Mouse (Mus musculus) brain, embryonic 14.5 days (tissue): ENCODE measurements at regions not wholly inside any gene's neighbourhood (a gene's known extent, or its start where the extent isn't known, plus 50 kb on each side); places are given as distances from the start of the nearest gene placed in this dataset.

ENCODE experiments used
- DNase-seq: peaks from one replicate; pipeline ENCODE4 v3.0.0-alpha.2; 2011; ENCODE audit warnings: low read depth
- CTCF ChIP-seq: fragments of 200-500 bp; IDR thresholded peaks from 2 replicates; pipeline ENCODE4 v1.5.1; 2012; ENCODE audit warnings: inconsistent platforms, mild to moderate bottlenecking, moderate library complexity, borderline replicate concordance; ENCODE audit not compliant: insufficient read depth, insufficient read length; ENCODE audit errors: extremely low read depth
- POLR2A ChIP-seq: fragments of 200-500 bp; IDR thresholded peaks from 2 replicates; pipeline ENCODE4 v1.6.1; 2012; ENCODE audit warnings: mild to moderate bottlenecking, inconsistent platforms, borderline replicate concordance; ENCODE audit not compliant: poor library complexity, insufficient read depth, insufficient read length, severe bottlenecking; ENCODE audit errors: extremely low read depth

GRCm38 (mm10) chr9:97188616-97189330 is 77.8 kb upstream of the Slc25a36 start:
- no peak for DNase-seq
- no peak for TF ChIP-seq CTCF
- TF ChIP-seq POLR2A: no peak

DNA sequence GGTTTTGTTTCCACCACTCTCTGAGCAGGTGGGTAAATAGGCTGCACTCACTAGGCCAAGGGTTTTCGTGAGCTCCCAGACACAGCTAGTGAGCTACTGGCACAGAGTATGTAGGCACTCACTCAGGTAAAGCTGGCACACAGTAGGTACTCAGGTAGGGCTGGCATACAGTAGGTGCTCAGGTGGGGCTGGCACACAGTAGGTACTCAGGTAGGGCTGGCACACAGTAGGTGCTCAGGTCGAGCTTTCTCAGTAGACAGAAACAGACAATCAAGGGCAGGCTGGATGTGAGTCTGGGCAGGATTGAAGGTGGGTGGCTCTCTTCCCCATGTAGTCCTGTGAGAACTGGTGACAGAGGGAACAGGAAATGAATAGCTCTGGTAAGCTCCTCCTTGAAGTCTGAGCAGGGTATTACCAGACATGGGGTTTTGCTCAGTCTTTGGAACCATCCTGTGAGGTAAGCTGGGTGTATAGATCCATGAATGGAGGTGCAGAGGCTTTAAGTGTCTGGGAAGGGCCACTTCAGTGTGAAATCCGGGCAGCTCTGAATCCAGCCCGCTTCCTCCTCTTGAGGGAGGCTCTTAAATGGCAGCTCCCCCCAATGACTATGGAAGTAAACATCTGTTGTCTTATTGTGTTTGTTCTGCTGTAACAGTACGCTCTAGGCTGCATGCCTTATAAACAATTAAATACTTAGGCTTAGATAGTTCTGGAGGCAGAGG is 62.4 kb upstream of the Slc25a36 start:
- DNase-seq: no peak
- no peak for TF ChIP-seq POLR2A
- TF ChIP-seq CTCF: no peak

GRCm38 (mm10) chr9:97172075-97172474 is 61.1 kb upstream of the Slc25a36 start:
- peak; percentile 66 for DNase-seq
- peak; percentile 62 for TF ChIP-seq CTCF
- no peak for TF ChIP-seq POLR2A

DNA sequence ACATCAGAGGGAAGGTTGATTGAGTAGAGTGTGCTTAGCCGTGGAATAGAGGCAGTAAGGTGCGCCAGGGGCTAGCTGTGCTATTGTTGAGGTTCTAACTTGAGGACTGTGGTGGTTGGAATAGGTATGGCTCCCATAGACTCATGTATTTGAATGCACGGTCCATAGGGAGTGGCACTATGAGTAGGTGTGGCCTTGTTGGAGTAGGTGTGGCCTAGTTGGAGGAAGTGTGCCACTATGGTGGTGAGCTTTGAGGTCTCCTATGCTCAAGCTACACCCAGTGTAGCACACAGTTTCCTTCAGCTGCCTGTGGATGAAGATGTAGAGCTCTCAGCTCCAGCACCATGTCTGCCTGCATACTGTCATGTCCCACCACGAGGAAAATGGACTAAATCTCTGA is 60.5 kb upstream of the Slc25a36 start:
- TF ChIP-seq POLR2A: no peak
- no peak for TF ChIP-seq CTCF
- no peak for DNase-seq

GRCm38 (mm10) chr9:97170836-97171235 is 59.9 kb upstream of the Slc25a36 start:
- DNase-seq: peak; percentile 57
- TF ChIP-seq CTCF (no peak), POLR2A (no peak)

DNA sequence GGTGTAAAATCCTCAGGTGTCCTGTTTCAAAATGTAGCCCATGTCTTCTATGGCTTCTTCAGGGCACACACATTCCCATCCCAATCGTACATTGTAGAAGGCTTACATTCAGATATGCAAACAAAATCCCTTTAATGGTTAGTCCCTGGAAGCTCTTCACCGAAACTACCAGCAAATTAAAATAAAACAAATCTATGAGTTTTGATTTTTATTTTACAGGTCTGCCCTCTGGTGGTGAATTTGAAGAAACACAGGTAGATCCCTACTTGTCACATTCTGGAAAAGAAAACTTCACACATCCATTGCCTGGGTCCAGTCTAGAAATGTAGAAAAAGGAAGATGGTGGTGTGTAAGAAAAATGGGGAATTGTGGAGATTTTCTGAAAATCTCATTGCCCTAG is 51.5 kb upstream of the Slc25a36 start:
- peak; percentile 26; the same call in 1 of the 2 replicates for TF ChIP-seq CTCF
- no peak for TF ChIP-seq POLR2A
- DNase-seq: peak; percentile 61
